Mouse (Mus musculus) heart, embryonic 10.5 days (tissue): ENCODE measurements around the gene Cd300lg. TPM values are rescaled to one million over a fixed set of nuclear protein-coding genes. Genes with fewer than 3 reads are reported as not detected.

ENCODE experiments used
- DNase-seq: peaks from one replicate; pipeline ENCODE4 v3.0.0-alpha.2; 2017; ENCODE audit warnings: low spot score
- H3K27ac ChIP-seq: fragments of 300-500 bp; sonication (generic); 2 replicates; pipeline ENCODE4 v1.5.1; 2016; ENCODE audit warnings: mild to moderate bottlenecking
- H3K27me3 ChIP-seq: fragments of 300-500 bp; sonication (generic); 2 replicates; pipeline ENCODE4 v1.6.1; 2016; ENCODE audit warnings: mild to moderate bottlenecking; ENCODE audit not compliant: poor library complexity, insufficient read depth, severe bottlenecking
- H3K36me3 ChIP-seq: fragments of 300-500 bp; sonication (generic); 2 replicates; pipeline ENCODE4 v1.6.1; 2016; ENCODE audit warnings: mild to moderate bottlenecking, moderate library complexity
- H3K4me1 ChIP-seq: fragments of 300-500 bp; sonication (generic); 2 replicates; pipeline ENCODE4 v1.6.1; 2016; ENCODE audit warnings: mild to moderate bottlenecking
- H3K4me3 ChIP-seq: fragments of 300-500 bp; sonication (generic); 2 replicates; pipeline ENCODE4 v1.5.1; 2016; ENCODE audit warnings: mild to moderate bottlenecking, moderate library complexity
- H3K9me3 ChIP-seq: fragments of 300-500 bp; sonication (generic); 2 replicates; pipeline ENCODE4 v1.6.1; 2016; ENCODE audit warnings: mild to moderate bottlenecking, moderate library complexity
- WGBS: fragments of 180-500 bp; shearing (Covaris S2); methylation state at CpG from one replicate; pipeline ENCODE4 v1.1.7; 2016; 5-methylcytosine and 5-hydroxymethylcytosine counted together
- polyA plus RNA-seq: library from polyadenylated mRNA; unstranded; fragments of >200 nt; fragmentation: Nextera tagmentation; extraction: Ambion mirVana; gene quantifications from 2 replicates; pipeline ENCODE4 v1.2.1, GENCODE M21; 2016

Cd300lg gene
- 0.83 and 0.94 TPM in 2 replicates for polyA plus RNA-seq

- peaks cover 9% of the 10 kb centered on the region for H3K9me3 ChIP-seq
- H3K27ac ChIP-seq: no peak within 1 kb of the TSS
- 65% methylated on average over 5 of the region's 5 CpGs for WGBS
- no peak for DNase-seq
- H3K4me3 ChIP-seq: no peak within 1 kb of the TSS
- peaks cover 4% of the 10 kb centered on the region; the same call in 1 of the 2 replicates for H3K4me1 ChIP-seq
- peaks cover 8% of the 10 kb centered on the region; the same call in 1 of the 2 replicates for H3K36me3 ChIP-seq
- H3K27me3 ChIP-seq: peaks cover 12% of the 10 kb centered on the region
Observed at GRCm38 (mm10) chr11:102041350-102041949, at the start of gene Cd300lg. TSS of gene Cd300lg (plus strand) at chr11:102041509.

- Histone ChIP-seq H3K4me3 (no peak overlapping the region), H3K27ac (no peak overlapping the region), H3K36me3 (no peaks in the 10 kb centered on the region), H3K9me3 (no peaks in the 10 kb centered on the region), H3K4me1 (peaks cover 5% of the 10 kb centered on the region; the same call in 1 of the 2 replicates), H3K27me3 (peaks cover 22% of the 10 kb centered on the region)
- no peak for DNase-seq
- WGBS: 70% methylated on average over 3 of the region's 3 CpGs
Observed at GRCm38 (mm10) chr11:101991813-101992212, 49.5 kb upstream of the Cd300lg start.

GRCm38 (mm10) chr11:101992411-101992810 is 48.9 kb upstream of the Cd300lg start:
- WGBS: 85% methylated on average over 7 of the region's 7 CpGs
- H3K36me3 ChIP-seq: no peaks in the 10 kb centered on the region
- no peak overlapping the region for H3K4me3 ChIP-seq
- H3K27ac ChIP-seq: no peak overlapping the region
- no peak for DNase-seq
- H3K4me1 ChIP-seq: peaks cover 5% of the 10 kb centered on the region; the same call in 1 of the 2 replicates
- H3K27me3 ChIP-seq: peaks cover 16% of the 10 kb centered on the region
- H3K9me3 ChIP-seq: no peaks in the 10 kb centered on the region

GRCm38 (mm10) chr11:101994100-101994499 is 47.2 kb upstream of the Cd300lg start:
- Histone ChIP-seq H3K27ac (no peak overlapping the region), H3K36me3 (no peaks in the 10 kb centered on the region)

GRCm38 (mm10) chr11:101995938-101996337 is 45.4 kb upstream of the Cd300lg start:
- WGBS: 80% methylated on average over 7 of the region's 7 CpGs
- no peak overlapping the region for H3K27ac ChIP-seq
- H3K27me3 ChIP-seq: no peaks in the 10 kb centered on the region
- no peak for DNase-seq
- H3K9me3 ChIP-seq: no peaks in the 10 kb centered on the region
- H3K36me3 ChIP-seq: no peaks in the 10 kb centered on the region
- H3K4me3 ChIP-seq: no peak overlapping the region
- H3K4me1 ChIP-seq: peaks cover 10% of the 10 kb centered on the region

More at GRCm38 (mm10) chr11:101994100-101994499, 47.2 kb upstream of the Cd300lg start:
- H3K4me1 ChIP-seq: peaks cover 5% of the 10 kb centered on the region; the same call in 1 of the 2 replicates
- H3K4me3 ChIP-seq: no peak overlapping the region
- H3K27me3 ChIP-seq: no peaks in the 10 kb centered on the region
- no peaks in the 10 kb centered on the region for H3K9me3 ChIP-seq
- WGBS: 43% methylated on average over 8 of the region's 8 CpGs
- no peak for DNase-seq

GRCm38 (mm10) chr11:101998258-101998657 is 43.1 kb upstream of the Cd300lg start:
- H3K27ac ChIP-seq: no peak overlapping the region
- no peak for DNase-seq
- peaks cover 10% of the 10 kb centered on the region for H3K4me1 ChIP-seq
- H3K27me3 ChIP-seq: no peaks in the 10 kb centered on the region
- H3K4me3 ChIP-seq: no peak overlapping the region
- no peaks in the 10 kb centered on the region for H3K36me3 ChIP-seq
- no peaks in the 10 kb centered on the region for H3K9me3 ChIP-seq
- 56% methylated on average over 5 of the region's 5 CpGs for WGBS

GRCm38 (mm10) chr11:101999466-101999865 is 41.8 kb upstream of the Cd300lg start:
- H3K4me1 ChIP-seq: peaks cover 6% of the 10 kb centered on the region
- no peaks in the 10 kb centered on the region for H3K27me3 ChIP-seq
- no peaks in the 10 kb centered on the region for H3K9me3 ChIP-seq
- H3K36me3 ChIP-seq: peaks cover 4% of the 10 kb centered on the region
- no peak overlapping the region for H3K4me3 ChIP-seq
- no peak overlapping the region for H3K27ac ChIP-seq
- 54% methylated on average over 4 of the region's 4 CpGs for whole genome bisulfite sequencing
- no peak for DNase-seq

- Histone ChIP-seq H3K4me1 (peaks cover 17% of the 10 kb centered on the region), H3K27me3 (no peaks in the 10 kb centered on the region; the same call in 1 of the 2 replicates), H3K36me3 (peaks cover 17% of the 10 kb centered on the region), H3K9me3 (no peaks in the 10 kb centered on the region), H3K4me3 (no peak overlapping the region), H3K27ac (no peak overlapping the region)
- WGBS: 84% methylated on average over 8 of the region's 8 CpGs
- no peak for DNase-seq
Observed at GRCm38 (mm10) chr11:102004251-102004650, 37.1 kb upstream of the Cd300lg start.

- 72% methylated on average over 9 of the region's 9 CpGs for WGBS
- Histone ChIP-seq H3K9me3 (no peaks in the 10 kb centered on the region), H3K27ac (no peak overlapping the region), H3K36me3 (peaks cover 25% of the 10 kb centered on the region), H3K27me3 (peaks cover 8% of the 10 kb centered on the region), H3K4me1 (peaks cover 18% of the 10 kb centered on the region), H3K4me3 (no peak overlapping the region)
- no peak for DNase-seq
Observed at GRCm38 (mm10) chr11:102006271-102006670, 35.0 kb upstream of the Cd300lg start.

- peaks cover 29% of the 10 kb centered on the region for H3K36me3 ChIP-seq
- 86% methylated on average over 5 of the region's 5 CpGs for WGBS
Observed at GRCm38 (mm10) chr11:102006688-102007087, 34.6 kb upstream of the Cd300lg start.

GRCm38 (mm10) chr11:102008372-102008771 is 32.9 kb upstream of the Cd300lg start:
- peaks cover 33% of the 10 kb centered on the region for H3K36me3 ChIP-seq

More at GRCm38 (mm10) chr11:102006688-102007087, 34.6 kb upstream of the Cd300lg start:
- H3K4me3 ChIP-seq: no peak overlapping the region
- H3K4me1 ChIP-seq: peaks cover 18% of the 10 kb centered on the region
- DNase-seq: no peak
- H3K27ac ChIP-seq: no peak overlapping the region
- no peaks in the 10 kb centered on the region for H3K9me3 ChIP-seq
- peaks cover 8% of the 10 kb centered on the region for H3K27me3 ChIP-seq

GRCm38 (mm10) chr11:102008954-102009637 is 32.2 kb upstream of the Cd300lg start:
- peaks cover 34% of the 10 kb centered on the region for H3K36me3 ChIP-seq
- no peak overlapping the region for H3K4me3 ChIP-seq
- no peaks in the 10 kb centered on the region for H3K9me3 ChIP-seq
- H3K27ac ChIP-seq: peak overlapping the region; percentile 52; the same call in 1 of the 2 replicates
- peaks cover 18% of the 10 kb centered on the region for H3K4me1 ChIP-seq
- WGBS: 68% methylated on average over 15 of the region's 15 CpGs
- DNase-seq: no peak
- H3K27me3 ChIP-seq: peaks cover 8% of the 10 kb centered on the region

More at GRCm38 (mm10) chr11:102008372-102008771, 32.9 kb upstream of the Cd300lg start:
- peaks cover 8% of the 10 kb centered on the region for H3K27me3 ChIP-seq
- no peaks in the 10 kb centered on the region for H3K9me3 ChIP-seq
- WGBS: 85% methylated on average over 8 of the region's 8 CpGs
- no peak for DNase-seq
- peak overlapping the region; percentile 36; the same call in 1 of the 2 replicates for H3K27ac ChIP-seq
- H3K4me3 ChIP-seq: no peak overlapping the region
- peaks cover 18% of the 10 kb centered on the region for H3K4me1 ChIP-seq

- Histone ChIP-seq H3K9me3 (no peaks in the 10 kb centered on the region), H3K4me3 (no peak overlapping the region), H3K27ac (peak overlapping the region; percentile 38; the same call in 1 of the 2 replicates), H3K36me3 (peaks cover 27% of the 10 kb centered on the region; the same call in 1 of the 2 replicates), H3K4me1 (peaks cover 18% of the 10 kb centered on the region), H3K27me3 (peaks cover 8% of the 10 kb centered on the region)
- 85% methylated on average over 13 of the region's 13 CpGs for WGBS
- DNase-seq: no peak
Observed at GRCm38 (mm10) chr11:102010140-102010539, 31.2 kb upstream of the Cd300lg start.
